9 mouse cellular contexts compared by ENCODE assay signal in the genomic region with DNA sequence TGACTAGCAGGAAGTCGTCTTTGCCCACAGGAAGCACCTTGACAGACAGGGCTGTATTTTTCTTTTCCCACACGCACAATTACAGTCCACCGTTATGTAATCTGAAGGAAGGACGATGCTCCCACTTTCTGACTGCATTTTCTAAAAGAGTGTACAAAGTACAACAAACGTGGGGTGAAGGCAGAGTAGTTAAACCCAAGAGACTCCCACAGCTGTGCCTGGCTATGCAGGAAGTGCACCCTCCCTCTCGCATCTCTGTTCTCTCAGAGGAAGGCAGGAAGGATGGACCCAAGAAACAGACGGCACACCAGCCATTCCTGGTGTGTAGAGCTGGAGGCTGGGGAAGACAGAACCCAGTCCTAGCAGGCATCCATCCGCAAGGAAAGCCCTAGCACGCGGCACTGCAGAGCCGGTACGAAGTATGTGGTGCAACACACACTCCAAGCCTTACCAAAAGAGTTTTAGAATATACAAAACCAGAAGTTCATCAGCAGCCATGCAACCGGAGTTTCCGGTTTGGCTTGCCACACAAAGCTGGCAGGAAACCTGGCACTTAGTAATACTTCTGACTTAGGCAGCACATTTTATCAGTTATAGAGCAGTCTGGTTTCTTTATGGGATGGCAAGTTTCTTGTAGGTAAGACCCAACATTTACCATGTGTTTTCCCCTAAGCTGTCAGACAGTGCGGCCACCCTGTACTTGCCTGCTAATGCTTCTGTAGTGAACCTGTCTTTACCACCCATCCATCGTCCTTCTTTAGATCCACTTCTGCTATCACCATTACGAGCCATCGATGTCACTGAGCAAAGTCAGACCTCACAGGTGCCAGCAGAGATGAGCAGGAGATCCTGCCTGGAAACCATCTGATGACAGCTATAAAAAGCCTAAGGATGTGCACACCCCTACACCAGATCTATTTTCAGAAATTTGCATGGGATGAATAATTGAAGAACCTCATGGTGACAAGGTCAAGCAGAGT. TPM values are rescaled to one million over a fixed set of nuclear protein-coding genes. Genes with fewer than 3 reads are reported as not detected.
A peak's percentile ranks its signal among the peaks of the same experiment; 100 is the strongest.
DNase-seq lines count a peak whose midpoint lies in the region; ATAC-seq and TF ChIP-seq lines count a peak whose summit lies in the region.
"Had no signal": no experiment of that assay in that cellular context is flagged by ENCODE, and none has a peak within 500 bp of the region (broad histone marks: within the 10 kb centered on the region; RNA-seq: fewer than 3 reads in every experiment).

No protein-coding gene starts in this region.

- H3K27me3 ChIP-seq in stomach, embryonic 15.5 days (replicated peaks), result no peaks in the 10 kb centered on the region
- H3K27me3 ChIP-seq in stomach, postnatal 0 days (ENCODE audit: control insufficient read depth, insufficient read depth, low read length), result no peaks in the 10 kb centered on the region
- no peaks in the 10 kb centered on the region for H3K27me3 ChIP-seq in lung, embryonic 15.5 days
- H3K27me3 ChIP-seq: neural tube, embryonic 12.5 days had no signal

- no peak for ATAC-seq in stomach, embryonic 15.5 days (ENCODE audit: insufficient read depth, low FRiP score, low read depth)
- no peak for ATAC-seq in stomach, postnatal 0 days (ENCODE audit: low FRiP score, low TSS enrichment)
- ATAC-seq in lung, embryonic 15.5 days (ENCODE audit: borderline replicate concordance, extremely low read depth, low FRiP score, low TSS enrichment), result no peak

- TF ChIP-seq EP300 in stomach, postnatal 0 days (optimal IDR thresholded peaks at IDR 0.05), result no peak

- 72% methylated on average over 18 of the region's 18 CpGs for WGBS in stomach, embryonic 15.5 days
- WGBS in stomach, postnatal 0 days, result 68% methylated on average over 18 of the region's 18 CpGs
- WGBS in lung, embryonic 15.5 days, result 68% methylated on average over 18 of the region's 18 CpGs

- no peaks in the 10 kb centered on the region for H3K4me1 ChIP-seq in stomach, embryonic 15.5 days
- H3K4me1 ChIP-seq in stomach, postnatal 0 days (replicated peaks; ENCODE audit: control insufficient read depth, insufficient read depth), result no peaks in the 10 kb centered on the region
- H3K4me1 ChIP-seq in lung, embryonic 15.5 days, result peaks cover 11% of the 10 kb centered on the region; the same call in 1 of the 2 replicates
- H3K4me1 ChIP-seq: neural tube, embryonic 12.5 days had no signal

- H3K36me3 ChIP-seq in stomach, embryonic 15.5 days, result no peaks in the 10 kb centered on the region
- H3K36me3 ChIP-seq in stomach, postnatal 0 days (ENCODE audit: control insufficient read depth, insufficient read depth, low read length), result peaks cover 10% of the 10 kb centered on the region; the same call in 1 of the 2 replicates
- H3K36me3 ChIP-seq in lung, embryonic 15.5 days, result peaks cover 16% of the 10 kb centered on the region; the same call in 1 of the 2 replicates

- peak; percentile 93 for DNase-seq in heart, adult 11 months
- DNase-seq in heart, postnatal 25 days (ENCODE audit: low spot score), result no peak
- no peak for DNase-seq in stomach, postnatal 0 days (ENCODE audit: low spot score)
- DNase-seq in thymus, postnatal 36 days, result peak; percentile 64 to 68
- no peak for DNase-seq in gastrocnemius, adult 18-20 months (ENCODE audit: low spot score)
- no peak for DNase-seq in adrenal gland, adult (ENCODE audit: inconsistent age in 2 of 2, low spot score in 1 of 2)

- H3K9ac ChIP-seq in stomach, embryonic 15.5 days, result no peak overlapping the region
- no peak overlapping the region for H3K9ac ChIP-seq in stomach, postnatal 0 days (ENCODE audit: low read length)
- H3K9ac ChIP-seq in lung, embryonic 15.5 days, result no peak overlapping the region
- H3K9ac ChIP-seq: neural tube, embryonic 12.5 days had no signal

- no peak overlapping the region for H3K4me2 ChIP-seq in stomach, embryonic 15.5 days
- H3K4me2 ChIP-seq in stomach, postnatal 0 days (replicated peaks; ENCODE audit: low read depth), result no peak overlapping the region
- no peak overlapping the region; the same call in 1 of the 2 replicates for H3K4me2 ChIP-seq in lung, embryonic 15.5 days
- H3K4me2 ChIP-seq: neural tube, embryonic 12.5 days had no signal

- TF ChIP-seq CTCF in stomach, postnatal 0 days (IDR thresholded peaks at IDR 0.05; ENCODE audit: low read depth), result no peak

- H3K27ac ChIP-seq in stomach, embryonic 15.5 days, result 0 out of 2 replicates have a peak overlapping the region, but pooled peaks have one; percentile 6
- H3K27ac ChIP-seq in stomach, postnatal 0 days (replicated peaks), result no peak overlapping the region
- peak overlapping the region; percentile 60 for H3K27ac ChIP-seq in lung, embryonic 15.5 days
- H3K27ac ChIP-seq: neural tube, embryonic 12.5 days had no signal

- H3K4me3 ChIP-seq in stomach, embryonic 15.5 days (replicated peaks), result no peak overlapping the region
- H3K4me3 ChIP-seq in stomach, postnatal 0 days (ENCODE audit: low read depth, low read length), result no peak overlapping the region
- no peak overlapping the region for H3K4me3 ChIP-seq in lung, embryonic 15.5 days
- H3K4me3 ChIP-seq: neural tube, embryonic 12.5 days had no signal

- no peaks in the 10 kb centered on the region for H3K9me3 ChIP-seq in stomach, embryonic 15.5 days
- no peaks in the 10 kb centered on the region for H3K9me3 ChIP-seq in stomach, postnatal 0 days (ENCODE audit: control insufficient read depth, low read length)
- no peaks in the 10 kb centered on the region for H3K9me3 ChIP-seq in lung, embryonic 15.5 days
- H3K9me3 ChIP-seq: neural tube, embryonic 12.5 days had no signal

- intact Hi-C loops in heart, postnatal 25 days (cut with DNase I), result no loop called here

RNA-seq across cellular contexts. Expression of a gene that starts 39.7 kb away (rescaled TPM):
- under 1 TPM; 0.08 to 0.56 TPM for total RNA-seq in heart, postnatal 25 days (2021)
- polyA plus RNA-seq in stomach, embryonic 15.5 days (2015; fragmentation: Nextera tagmentation; extraction: Ambion mirVana), result 0.53 and 0.57 TPM in 2 replicates
- 0.94 and 1.4 TPM in 2 replicates for polyA plus RNA-seq in stomach, postnatal 0 days (2015; fragmentation: Nextera tagmentation; extraction: Ambion mirVana)
- 0.34 and 0.76 TPM in 2 replicates for polyA plus RNA-seq in lung, embryonic 15.5 days (2015; fragmentation: Nextera tagmentation; extraction: Ambion mirVana)
- not detected for total RNA-seq in gastrocnemius, adult 18-20 months (2021)
- polyA plus RNA-seq: neural tube, embryonic 12.5 days had no signal

Comparison
In these comparisons a context has a peak if more than half of its experiments do, and no peak if none do; other contexts are left out.
1. DNase-seq: peak in heart, adult 11 months (single experiment) and thymus, postnatal 36 days (2 of 2); none in heart, postnatal 25 days (single experiment), stomach, postnatal 0 days (single experiment), gastrocnemius, adult 18-20 months (single experiment) and adrenal gland, adult (0 of 2).